Mouse (Mus musculus) liver, embryonic 14.5 days (tissue): Measurements from ENCODE around the gene Fcgrt.

Source experiments
- CTCF ChIP-seq: IDR thresholded peaks from 2 replicates; pipeline ENCODE4 v1.5.1; 2016; ENCODE audit warnings: antibody characterized with exemption, low read depth, control low read depth
- EP300 ChIP-seq: IDR thresholded peaks from 2 replicates; pipeline ENCODE4 v1.6.1; 2016; ENCODE audit warnings: antibody characterized with exemption, low read depth

DNA sequence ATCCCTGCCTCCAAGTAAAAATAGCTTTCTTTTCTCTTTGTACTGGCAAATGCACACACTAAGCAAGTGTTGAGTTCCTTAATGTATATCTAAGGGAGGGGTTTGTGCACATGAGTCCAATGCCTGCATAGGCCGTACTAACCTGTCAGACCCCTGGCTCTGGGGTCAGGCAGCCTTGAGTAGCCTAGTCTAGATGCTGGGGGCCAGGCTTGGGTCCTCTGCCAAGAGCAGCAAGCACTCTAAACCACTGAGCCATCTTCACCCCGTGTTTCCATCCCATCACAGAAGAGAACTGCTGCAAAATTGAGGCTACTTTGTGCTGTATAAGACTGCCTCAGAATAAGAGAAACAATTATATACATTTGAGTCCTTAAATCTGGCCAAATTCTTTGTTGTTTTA, 25.8 kb downstream of the Fcgrt start:
- TF ChIP-seq CTCF = no peak
- TF ChIP-seq EP300 = no peak
